Mouse (Mus musculus) bone marrow, adult 2 months (tissue): ENCODE results near the gene Lrrc74a.

Experiments used
- CTCF ChIP-seq: fragments of 200-500 bp; IDR thresholded peaks from 2 replicates; pipeline ENCODE4 v1.5.1; 2011; ENCODE audit warnings: low read length, control low read depth; ENCODE audit not compliant: control insufficient read depth, insufficient read depth
- POLR2A ChIP-seq: fragments of 200-500 bp; IDR thresholded peaks from 2 replicates; pipeline ENCODE4 v1.6.1; 2011; ENCODE audit warnings: low read depth, mild to moderate bottlenecking, control low read depth, low read length, borderline replicate concordance; ENCODE audit not compliant: control insufficient read depth

GRCm38 (mm10) chr12:86797771-86798170, 63.6 kb downstream of the Lrrc74a start:
- TF ChIP-seq CTCF (no peak), POLR2A (no peak)
